Mouse (Mus musculus): ENCODE measurements around the gene Hectd1.

DNA sequence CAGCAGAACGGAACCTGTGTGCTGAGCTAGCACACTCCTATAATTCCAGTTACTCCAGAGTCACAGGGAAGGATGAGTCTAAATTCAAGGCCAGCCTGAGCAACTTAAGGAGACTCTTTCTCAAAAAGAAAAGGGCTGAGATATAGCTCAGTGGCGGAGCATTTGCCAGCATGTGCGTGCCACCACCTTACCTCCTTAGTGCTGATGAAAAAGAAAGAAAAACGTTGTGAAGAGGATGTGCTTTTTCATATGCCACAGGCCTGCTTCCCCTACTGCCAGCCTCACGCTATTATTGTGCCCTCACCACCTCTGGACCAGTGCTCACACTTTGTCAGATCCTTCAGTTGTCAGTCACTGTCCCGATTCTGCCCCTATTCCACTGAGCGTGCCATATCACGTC lies 37.7 kb upstream of the Hectd1 start:
- TF ChIP-seq CTCF (IDR thresholded peaks at IDR 0.05) (no peak), EP300 (IDR thresholded peaks at IDR 0.05; ENCODE audit: insufficient read depth, low read depth, low read length) (no peak)

All from heart, adult 2 months (tissue).